Mouse (Mus musculus) lung, postnatal 0 days (tissue): ENCODE results near the gene Abcg8. TPM values are rescaled to one million over a fixed set of nuclear protein-coding genes. Genes with fewer than 3 reads are reported as not detected.
A peak's percentile ranks its signal among the peaks of the same experiment; 100 is the strongest.

Source experiments
- ATAC-seq: fragments of 200-750 bp; cut with Nextera tagmentation; 2 replicates; pipeline ENCODE4 v1.8.0; 2017; ENCODE audit warnings: moderate library complexity
- DNase-seq: peaks from one replicate; pipeline ENCODE4 v3.0.0-alpha.2; 2016; ENCODE audit warnings: low spot score
- H3K27ac ChIP-seq: fragments of 300-500 bp; sonication (generic); 2 replicates; pipeline ENCODE4 v1.5.1; 2014; ENCODE audit warnings: antibody characterized with exemption, mild to moderate bottlenecking, low read length, mixed read lengths
- H3K27me3 ChIP-seq: fragments of 300-500 bp; sonication (generic); replicated peaks from 2 replicates; pipeline ENCODE4 v1.6.1; 2014; ENCODE audit warnings: low read length, mixed read lengths; ENCODE audit not compliant: insufficient read depth
- H3K36me3 ChIP-seq: fragments of 300-500 bp; sonication (generic); 2 replicates; pipeline ENCODE4 v1.6.1; 2014; ENCODE audit warnings: low read length, mixed read lengths; ENCODE audit not compliant: insufficient read depth
- H3K4me1 ChIP-seq: fragments of 300-500 bp; sonication (generic); 2 replicates; pipeline ENCODE4 v1.6.1; 2014; ENCODE audit warnings: antibody characterized with exemption, low read depth, low read length, mixed read lengths; ENCODE audit not compliant: insufficient read depth
- H3K4me2 ChIP-seq: fragments of 300-500 bp; sonication (generic); replicated peaks from 2 replicates; pipeline ENCODE4 v1.6.1; 2014; ENCODE audit warnings: low read depth, mild to moderate bottlenecking, low read length, moderate library complexity, mixed read lengths
- H3K4me3 ChIP-seq: fragments of 300-500 bp; sonication (generic); 2 replicates; pipeline ENCODE4 v1.5.1; 2014; ENCODE audit warnings: low read depth, low read length
- H3K9ac ChIP-seq: fragments of 300-500 bp; sonication (generic); replicated peaks from 2 replicates; pipeline ENCODE4 v1.6.1; 2014; ENCODE audit warnings: low read depth, mild to moderate bottlenecking
- H3K9me3 ChIP-seq: fragments of 300-500 bp; sonication (generic); 2 replicates; pipeline ENCODE4 v1.6.1; 2016; ENCODE audit warnings: low read length, mixed read lengths
- CTCF ChIP-seq: IDR thresholded peaks from 2 replicates; pipeline ENCODE4 v1.5.1; 2016; ENCODE audit warnings: antibody characterized with exemption, mild to moderate bottlenecking
- EP300 ChIP-seq: IDR thresholded peaks from 2 replicates; pipeline ENCODE4 v1.6.1; 2016; ENCODE audit warnings: antibody characterized with exemption, mild to moderate bottlenecking, control low read depth
- WGBS: fragments of 180-500 bp; shearing (Covaris S2); extraction: QIAGEN DNeasy Blood & Tissue Kit; methylation state at CpG from one replicate; pipeline ENCODE4 v1.1.7; 2014; 5-methylcytosine and 5-hydroxymethylcytosine counted together
- polyA plus RNA-seq: library from polyadenylated mRNA; unstranded; fragments of >200 nt; fragmentation: Nextera tagmentation; extraction: Ambion mirVana; gene quantifications from 2 replicates; pipeline ENCODE4 v1.2.1, GENCODE M21; 2015

Abcg8 gene
- polyA plus RNA-seq, 1 experiment from 2014 or later, result not detected

- ATAC-seq (no peak), DNase-seq (no peak)
- Histone ChIP-seq H3K9ac (no peak overlapping the region), H3K9me3 (no peaks in the 10 kb centered on the region), H3K4me1 (no peaks in the 10 kb centered on the region; the same call in 1 of the 2 replicates), H3K27me3 (no peaks in the 10 kb centered on the region), H3K4me2 (no peak overlapping the region), H3K36me3 (no peaks in the 10 kb centered on the region), H3K27ac (no peak overlapping the region), H3K4me3 (no peak overlapping the region)
- TF ChIP-seq EP300, result no peak
- TF ChIP-seq CTCF, result no peak
- WGBS, result 90% methylated on average over 3 of the region's 3 CpGs
These were observed 8.3 kb upstream of the Abcg8 start for GRCm38 (mm10) chr17:84667848-84668247.

GRCm38 (mm10) chr17:84672376-84673369 lies 3.4 kb upstream of the Abcg8 start:
- TF ChIP-seq EP300, result no peak
- TF ChIP-seq CTCF, result no peak
- no peaks in the 10 kb centered on the region for H3K27me3 ChIP-seq

GRCm38 (mm10) chr17:84674048-84674447 lies 2.1 kb upstream of the Abcg8 start:
- ATAC-seq, result no peak
- WGBS, result 45% methylated on average over 7 of the region's 7 CpGs
- H3K9ac ChIP-seq, result no peak overlapping the region

More at GRCm38 (mm10) chr17:84672376-84673369, 3.4 kb upstream of the Abcg8 start:
- WGBS, result 41% methylated on average over 16 of the region's 16 CpGs
- H3K4me3 ChIP-seq, result no peak overlapping the region
- no peak overlapping the region for H3K27ac ChIP-seq
- DNase-seq (peak; percentile 86), ATAC-seq (peak; percentile 89)
- no peak overlapping the region for H3K4me2 ChIP-seq
- H3K4me1 ChIP-seq, result peaks cover 4% of the 10 kb centered on the region; the same call in 1 of the 2 replicates
- H3K9ac ChIP-seq, result no peak overlapping the region
- H3K36me3 ChIP-seq, result no peaks in the 10 kb centered on the region
- H3K9me3 ChIP-seq, result no peaks in the 10 kb centered on the region

GRCm38 (mm10) chr17:84675204-84675603 lies 898 bp upstream of the Abcg8 start:
- WGBS, result 41% methylated on average over 4 of the region's 4 CpGs
- Histone ChIP-seq H3K27me3 (no peaks in the 10 kb centered on the region), H3K9me3 (no peaks in the 10 kb centered on the region), H3K4me1 (peaks cover 4% of the 10 kb centered on the region; the same call in 1 of the 2 replicates), H3K4me2 (no peak overlapping the region), H3K27ac (no peak overlapping the region), H3K4me3 (no peak overlapping the region), H3K36me3 (no peaks in the 10 kb centered on the region), H3K9ac (no peak overlapping the region)
- DNase-seq (no peak), ATAC-seq (no peak)
- TF ChIP-seq CTCF (no peak), EP300 (no peak)

More at GRCm38 (mm10) chr17:84674048-84674447, 2.1 kb upstream of the Abcg8 start:
- H3K27me3 ChIP-seq, result no peaks in the 10 kb centered on the region
- no peak overlapping the region for H3K4me2 ChIP-seq
- H3K4me1 ChIP-seq, result peaks cover 4% of the 10 kb centered on the region; the same call in 1 of the 2 replicates
- no peaks in the 10 kb centered on the region for H3K36me3 ChIP-seq
- TF ChIP-seq EP300, result no peak
- no peak for TF ChIP-seq CTCF
- no peak overlapping the region for H3K27ac ChIP-seq
- no peaks in the 10 kb centered on the region for H3K9me3 ChIP-seq
- no peak for DNase-seq
- H3K4me3 ChIP-seq, result no peak overlapping the region

GRCm38 (mm10) chr17:84677595-84677994 lies 1.5 kb downstream of the Abcg8 start:
- no peaks in the 10 kb centered on the region for H3K36me3 ChIP-seq
- DNase-seq (no peak), ATAC-seq (no peak)
- no peaks in the 10 kb centered on the region for H3K27me3 ChIP-seq
- no peak overlapping the region for H3K27ac ChIP-seq
- WGBS, result 85% methylated on average over 11 of the region's 11 CpGs
- H3K4me1 ChIP-seq, result peaks cover 4% of the 10 kb centered on the region; the same call in 1 of the 2 replicates
- no peak overlapping the region for H3K4me2 ChIP-seq
- no peaks in the 10 kb centered on the region for H3K9me3 ChIP-seq
- H3K4me3 ChIP-seq, result no peak overlapping the region
- H3K9ac ChIP-seq, result no peak overlapping the region
- TF ChIP-seq CTCF (no peak), EP300 (no peak)

GRCm38 (mm10) chr17:84681670-84682069 lies 5.6 kb downstream of the Abcg8 start:
- no peak for TF ChIP-seq CTCF
- no peak for TF ChIP-seq EP300
- ATAC-seq (no peak), DNase-seq (no peak)
- Histone ChIP-seq H3K27me3 (no peaks in the 10 kb centered on the region), H3K4me2 (no peak overlapping the region), H3K4me3 (no peak overlapping the region), H3K9ac (no peak overlapping the region), H3K27ac (no peak overlapping the region), H3K36me3 (no peaks in the 10 kb centered on the region), H3K9me3 (no peaks in the 10 kb centered on the region), H3K4me1 (no peaks in the 10 kb centered on the region)
- 79% methylated on average over 3 of the region's 3 CpGs for WGBS
